Mouse (Mus musculus) stomach, postnatal 0 days (tissue): Measurements from ENCODE around the gene Appbp2. TPM values are rescaled to one million over a fixed set of nuclear protein-coding genes. Genes with fewer than 3 reads are reported as not detected.
"Not testable (repeated sequence)": the region's sequence is repeated elsewhere in the genome, so short reads cannot be mapped to it uniquely, and the experiment has no call there.

Source experiments
- ATAC-seq: fragments of 200-750 bp; cut with Nextera tagmentation; 2 replicates; pipeline ENCODE4 v1.8.0; 2017; ENCODE audit not compliant: low FRiP score, low TSS enrichment
- DNase-seq: peaks from one replicate; pipeline ENCODE4 v3.0.0-alpha.2; 2016; ENCODE audit warnings: low spot score
- H3K27ac ChIP-seq: fragments of 300-500 bp; sonication (generic); replicated peaks from 2 replicates; pipeline ENCODE4 v1.5.1; 2014; ENCODE audit warnings: mild to moderate bottlenecking, control low read depth
- H3K27me3 ChIP-seq: fragments of 300-500 bp; sonication (generic); 2 replicates; pipeline ENCODE4 v1.6.1; 2014; ENCODE audit warnings: low read length; ENCODE audit not compliant: control insufficient read depth, insufficient read depth
- H3K36me3 ChIP-seq: fragments of 300-500 bp; sonication (generic); 2 replicates; pipeline ENCODE4 v1.6.1; 2014; ENCODE audit warnings: low read length, mixed read lengths; ENCODE audit not compliant: control insufficient read depth, insufficient read depth
- H3K4me1 ChIP-seq: fragments of 300-500 bp; sonication (generic); replicated peaks from 2 replicates; pipeline ENCODE4 v1.6.1; 2014; ENCODE audit warnings: antibody characterized with exemption; ENCODE audit not compliant: control insufficient read depth, insufficient read depth
- H3K4me2 ChIP-seq: fragments of 300-500 bp; sonication (generic); replicated peaks from 2 replicates; pipeline ENCODE4 v1.6.1; 2014; ENCODE audit warnings: low read depth, mild to moderate bottlenecking, control low read depth, moderate library complexity
- H3K4me3 ChIP-seq: fragments of 300-500 bp; sonication (generic); 2 replicates; pipeline ENCODE4 v1.5.1; 2014; ENCODE audit warnings: low read depth, low read length, control low read depth
- H3K9ac ChIP-seq: fragments of 300-500 bp; sonication (generic); 2 replicates; pipeline ENCODE4 v1.6.1; 2014; ENCODE audit warnings: mild to moderate bottlenecking, low read length, control low read depth, mixed read lengths
- H3K9me3 ChIP-seq: fragments of 300-500 bp; sonication (generic); 2 replicates; pipeline ENCODE4 v1.6.1; 2016; ENCODE audit warnings: low read length; ENCODE audit not compliant: control insufficient read depth
- CTCF ChIP-seq: IDR thresholded peaks from 2 replicates; pipeline ENCODE4 v1.5.1; 2016; ENCODE audit warnings: antibody characterized with exemption, low read depth, mild to moderate bottlenecking, moderate library complexity
- EP300 ChIP-seq: optimal IDR thresholded peaks from 2 replicates; pipeline ENCODE3; 2016; ENCODE audit warnings: antibody characterized with exemption
- WGBS: fragments of 180-500 bp; shearing (Covaris S2); extraction: QIAGEN DNeasy Blood & Tissue Kit; methylation state at CpG from one replicate; pipeline ENCODE4 v1.1.7; 2014; 5-methylcytosine and 5-hydroxymethylcytosine counted together
- polyA plus RNA-seq: library from polyadenylated mRNA; unstranded; fragments of >200 nt; fragmentation: Nextera tagmentation; extraction: Ambion mirVana; gene quantifications from 2 replicates; pipeline ENCODE4 v1.2.1, GENCODE M21; 2015

Gene Appbp2
- polyA plus RNA-seq, 1 experiment from 2014 or later = 23.1 TPM

DNA sequence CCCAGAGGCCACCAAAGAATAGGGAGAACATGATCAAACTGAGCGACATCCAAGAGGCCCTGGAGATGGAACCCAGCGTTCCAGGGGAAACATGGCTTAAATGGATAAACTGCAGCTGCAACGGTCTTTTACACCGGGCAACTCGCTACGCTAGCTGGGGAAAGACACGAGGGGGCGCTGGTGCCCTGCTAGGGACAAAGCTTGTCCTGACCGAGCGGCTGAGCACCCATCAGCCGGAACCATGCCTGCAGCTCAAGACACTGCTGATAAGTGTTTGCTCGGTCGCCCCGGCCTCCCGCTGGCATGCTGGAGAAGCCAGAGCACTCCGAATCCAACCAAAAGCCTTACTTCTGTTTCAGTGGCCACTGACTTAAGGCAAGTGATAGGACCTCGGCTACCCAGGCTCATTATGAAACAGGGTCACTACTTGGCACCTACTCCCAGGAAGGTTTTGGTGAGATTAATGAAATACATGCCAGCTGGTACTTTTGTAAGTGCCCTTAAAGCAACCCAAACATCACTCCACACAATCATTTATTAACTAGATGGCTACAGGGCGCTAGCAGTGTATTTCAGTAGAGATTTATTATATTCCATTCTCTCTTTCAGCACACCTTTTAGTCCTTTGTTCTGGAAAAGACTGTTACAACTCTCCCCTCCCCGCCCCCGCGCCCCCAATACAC, 64.7 kb downstream of the Appbp2 start, which contains the start of gene 1700125H20Rik:
Gene 1700125H20Rik (plus strand): TSS at position 347 of the 683 bp plus-strand sequence.
- Histone ChIP-seq H3K27me3 (no peaks in the 10 kb centered on the region), H3K36me3 (no peaks in the 10 kb centered on the region), H3K4me1 (no peaks in the 10 kb centered on the region), H3K9me3 (no peaks in the 10 kb centered on the region), H3K27ac (no peak within 1 kb of the TSS), H3K9ac (peak within 1 kb of the TSS; percentile 50; the same call in 1 of the 2 replicates), H3K4me3 (peak within 1 kb of the TSS; percentile 24; the same call in 1 of the 2 replicates), H3K4me2 (peak within 1 kb of the TSS; percentile 59)
- ATAC-seq (peak; percentile 92), DNase-seq (peak; percentile 94)
- 10% methylated on average over 21 of the region's 21 CpGs for WGBS
- no peak for TF ChIP-seq EP300
- peak; percentile 96 for TF ChIP-seq CTCF

DNA sequence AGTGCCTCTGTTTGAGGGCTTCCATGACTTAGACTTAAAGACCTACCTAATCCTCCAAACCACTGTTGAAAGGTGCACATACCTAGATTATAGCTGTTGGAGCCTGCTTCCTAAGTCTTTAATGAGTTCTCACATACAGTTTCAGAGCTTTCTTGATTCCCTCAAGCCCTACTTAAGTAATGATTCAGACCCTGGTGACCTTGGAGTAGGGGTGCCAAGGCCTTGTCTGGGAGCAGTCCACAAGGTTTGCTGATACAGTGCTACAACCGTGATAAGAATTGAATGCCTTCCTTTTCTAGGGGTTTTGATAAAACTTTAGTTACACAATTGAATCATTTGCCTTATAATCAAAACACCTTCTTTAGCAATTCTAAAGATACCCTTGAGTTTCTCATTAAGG, 67.4 kb downstream of the Appbp2 start:
- TF ChIP-seq EP300 (no peak), CTCF (no peak)
- Histone ChIP-seq H3K4me1 (no peaks in the 10 kb centered on the region), H3K4me3 (no peak overlapping the region), H3K4me2 (no peak overlapping the region), H3K27ac (no peak overlapping the region), H3K9me3 (no peaks in the 10 kb centered on the region), H3K27me3 (no peaks in the 10 kb centered on the region), H3K9ac (no peak overlapping the region), H3K36me3 (no peaks in the 10 kb centered on the region)
- 59% methylated on average over 1 of the region's 1 CpGs for WGBS
- DNase-seq = no peak
- no peak for ATAC-seq

DNA sequence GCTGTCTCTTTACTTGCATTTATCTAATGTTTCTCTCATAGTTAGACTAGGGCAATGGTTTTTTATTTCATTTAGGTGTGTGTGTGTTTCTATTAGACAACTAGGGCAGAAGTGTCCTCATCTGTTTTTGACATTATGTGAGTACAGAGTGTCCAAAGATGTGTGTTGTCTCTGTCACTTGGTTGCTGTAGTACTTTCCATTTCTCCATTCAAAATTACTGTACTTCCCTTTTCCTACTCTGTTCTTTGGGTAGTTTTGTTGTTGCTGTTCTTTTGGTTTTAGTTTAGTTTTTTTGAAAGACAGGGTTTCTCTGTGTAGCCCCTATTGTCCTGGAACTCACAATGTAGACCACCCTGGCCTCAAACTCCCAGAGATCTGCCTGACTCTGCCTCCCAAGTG, 70.6 kb downstream of the Appbp2 start:
- no peaks in the 10 kb centered on the region for H3K9me3 ChIP-seq
- no peak overlapping the region for H3K4me3 ChIP-seq
- no peaks in the 10 kb centered on the region for H3K4me1 ChIP-seq
- no peaks in the 10 kb centered on the region for H3K27me3 ChIP-seq
- no peak for DNase-seq
- no peaks in the 10 kb centered on the region for H3K36me3 ChIP-seq
- H3K4me2 ChIP-seq = no peak overlapping the region
- TF ChIP-seq EP300 (no peak), CTCF (no peak)
- no peak overlapping the region for H3K27ac ChIP-seq
- no peak overlapping the region for H3K9ac ChIP-seq
- no peak for ATAC-seq

DNA sequence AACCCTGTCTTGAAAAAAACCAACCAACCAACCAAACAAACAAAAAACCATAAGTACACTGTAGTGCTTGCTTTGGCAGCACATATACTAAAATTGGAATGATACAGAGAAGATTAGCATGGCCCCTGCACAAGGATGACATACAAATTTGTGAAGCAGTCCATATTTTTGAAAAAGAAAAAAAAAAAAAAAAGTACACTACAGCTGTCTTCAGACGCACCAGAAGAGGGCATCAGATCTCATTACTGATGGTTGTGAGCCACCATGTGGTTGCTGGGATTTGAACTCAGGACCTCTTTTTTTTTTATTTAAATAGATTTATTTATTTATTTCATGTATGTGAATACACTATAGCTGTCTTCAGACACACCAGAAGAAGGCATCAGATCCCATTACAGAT, 71.9 kb downstream of the Appbp2 start:
- WGBS = 74% methylated on average over 1 of the region's 1 CpGs
- not testable (repeated sequence) for H3K27ac ChIP-seq

DNA sequence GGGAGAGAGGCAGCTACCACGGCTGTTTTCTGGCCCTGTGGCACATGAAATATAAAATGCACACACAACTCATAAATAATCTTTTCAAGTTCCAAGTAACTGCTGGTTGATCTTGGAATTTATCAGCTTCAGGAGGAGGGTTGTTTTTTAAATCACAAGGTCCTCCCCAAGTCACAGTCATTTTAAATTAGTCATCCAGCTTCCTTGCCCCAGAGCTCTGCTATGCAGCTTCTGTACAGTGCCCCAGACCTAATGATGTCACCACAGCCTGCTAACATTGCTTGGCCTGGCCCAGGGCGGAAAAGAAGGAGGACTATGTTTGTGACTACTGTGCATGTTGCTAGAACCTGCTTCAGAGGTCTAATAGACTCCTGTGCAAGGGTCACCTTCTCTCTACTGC, 77.6 kb downstream of the Appbp2 start:
- DNase-seq (no peak), ATAC-seq (peak; percentile 83)
- no peak for TF ChIP-seq EP300
- TF ChIP-seq CTCF = no peak
- no peaks in the 10 kb centered on the region for H3K4me1 ChIP-seq
- H3K9ac ChIP-seq = no peak overlapping the region
- no peak overlapping the region for H3K4me3 ChIP-seq
- no peaks in the 10 kb centered on the region for H3K27me3 ChIP-seq
- H3K4me2 ChIP-seq = no peak overlapping the region
- WGBS = 56% methylated on average over 2 of the region's 2 CpGs
- no peaks in the 10 kb centered on the region for H3K9me3 ChIP-seq
- H3K27ac ChIP-seq = no peak overlapping the region
- H3K36me3 ChIP-seq = no peaks in the 10 kb centered on the region

More for the DNA sequence above, 71.9 kb downstream of the Appbp2 start:
- H3K27me3 ChIP-seq, ATAC-seq, DNase-seq, H3K4me2 ChIP-seq, H3K9me3 ChIP-seq, H3K4me1 ChIP-seq, H3K4me3 ChIP-seq, H3K36me3 ChIP-seq, H3K9ac ChIP-seq: not testable (repeated sequence)

GRCm38 (mm10) chr11:85152256-85152930, 82.5 kb downstream of the Appbp2 start:
- Histone ChIP-seq H3K4me2 (no peak overlapping the region), H3K9ac (no peak overlapping the region), H3K36me3 (no peaks in the 10 kb centered on the region), H3K27ac (no peak overlapping the region), H3K4me1 (no peaks in the 10 kb centered on the region), H3K9me3 (no peaks in the 10 kb centered on the region), H3K27me3 (no peaks in the 10 kb centered on the region), H3K4me3 (no peak overlapping the region)
- DNase-seq (no peak), ATAC-seq (no peak)
- no peak for TF ChIP-seq EP300
- WGBS = 64% methylated on average over 2 of the region's 2 CpGs
